Mouse (Mus musculus) testis, adult 2 months (tissue): ENCODE measurements around the gene Rom1. TPM values are rescaled to one million over a fixed set of nuclear protein-coding genes. Genes with fewer than 3 reads are reported as not detected.

ENCODE experiments used
- H3K27ac ChIP-seq: fragments of 200-500 bp; 2 replicates; pipeline ENCODE4 v1.5.1; 2012; ENCODE audit warnings: low read depth, low read length; ENCODE audit not compliant: control insufficient read depth, insufficient read depth
- H3K27me3 ChIP-seq: fragments of 200-500 bp; 2 replicates; pipeline ENCODE4 v1.6.1; 2012; ENCODE audit warnings: mild to moderate bottlenecking, low read length, moderate library complexity; ENCODE audit not compliant: control insufficient read depth, insufficient read depth
- H3K36me3 ChIP-seq: fragments of 200-500 bp; 2 replicates; pipeline ENCODE4 v1.6.1; 2012; ENCODE audit warnings: mild to moderate bottlenecking, low read length; ENCODE audit not compliant: control insufficient read depth, insufficient read depth
- H3K4me1 ChIP-seq: fragments of 200-500 bp; 2 replicates; pipeline ENCODE4 v1.6.1; 2012; ENCODE audit warnings: low read length; ENCODE audit not compliant: control insufficient read depth, insufficient read depth
- H3K4me3 ChIP-seq: fragments of 200-500 bp; 2 replicates; pipeline ENCODE4 v1.5.1; 2012; ENCODE audit warnings: low read depth, mild to moderate bottlenecking, low read length, moderate library complexity, mixed read lengths; ENCODE audit not compliant: control insufficient read depth
- CTCF ChIP-seq: fragments of 200-500 bp; IDR thresholded peaks from 2 replicates; pipeline ENCODE4 v1.5.1; 2012; ENCODE audit warnings: low read depth, mild to moderate bottlenecking, inconsistent platforms, low read length, moderate library complexity; ENCODE audit not compliant: control insufficient read depth, insufficient read depth, insufficient replicate concordance
- POLR2A ChIP-seq: fragments of 200-500 bp; IDR thresholded peaks from 2 replicates; pipeline ENCODE4 v1.6.1; 2012; ENCODE audit warnings: low read depth, mild to moderate bottlenecking, inconsistent platforms, low read length, moderate library complexity; ENCODE audit not compliant: control insufficient read depth
- polyA plus RNA-seq: library from polyadenylated mRNA; depleted of rRNA; stranded (reverse); fragments of >200 nt; gene quantifications from 2 replicates; pipeline ENCODE4 v1.2.3, GENCODE M21; 2012

Gene Rom1
- polyA plus RNA-seq, 1 experiment: 11.6 TPM

DNA sequence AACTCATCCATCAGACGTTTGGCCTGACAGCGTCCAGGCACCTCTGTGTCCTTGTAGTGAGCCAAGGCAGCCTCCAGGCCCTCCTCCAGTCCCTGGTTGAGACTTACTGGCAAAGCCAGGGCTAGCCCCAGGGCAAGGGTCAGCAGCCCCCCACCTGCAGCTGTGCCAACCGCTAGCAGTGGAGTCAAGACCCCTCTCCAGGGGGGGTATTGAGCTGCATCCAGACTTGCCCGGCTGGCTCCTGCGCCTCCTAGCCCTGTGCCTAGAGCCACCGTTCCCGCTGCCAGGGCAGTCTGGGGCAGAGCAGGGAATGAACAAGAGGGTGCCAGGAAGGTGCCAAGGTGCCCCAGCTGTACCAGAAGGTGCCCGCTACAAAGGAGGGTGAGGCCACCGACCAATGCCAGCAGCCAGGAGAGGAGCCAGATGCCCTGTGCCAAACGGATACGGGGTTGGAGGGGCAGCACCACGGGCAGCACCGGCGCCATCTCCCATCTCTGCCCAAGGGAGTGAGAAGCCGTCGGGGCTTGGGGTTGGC lies 400 bp downstream of the Rom1 start:
- no peak for TF ChIP-seq CTCF
- no peak for TF ChIP-seq POLR2A
- Histone ChIP-seq H3K4me1 (peaks cover 15% of the 10 kb centered on the region), H3K27me3 (no peaks in the 10 kb centered on the region), H3K36me3 (no peaks in the 10 kb centered on the region), H3K27ac (peak overlapping the region; percentile 21; the same call in 1 of the 2 replicates), H3K4me3 (peak overlapping the region; percentile 76)

DNA sequence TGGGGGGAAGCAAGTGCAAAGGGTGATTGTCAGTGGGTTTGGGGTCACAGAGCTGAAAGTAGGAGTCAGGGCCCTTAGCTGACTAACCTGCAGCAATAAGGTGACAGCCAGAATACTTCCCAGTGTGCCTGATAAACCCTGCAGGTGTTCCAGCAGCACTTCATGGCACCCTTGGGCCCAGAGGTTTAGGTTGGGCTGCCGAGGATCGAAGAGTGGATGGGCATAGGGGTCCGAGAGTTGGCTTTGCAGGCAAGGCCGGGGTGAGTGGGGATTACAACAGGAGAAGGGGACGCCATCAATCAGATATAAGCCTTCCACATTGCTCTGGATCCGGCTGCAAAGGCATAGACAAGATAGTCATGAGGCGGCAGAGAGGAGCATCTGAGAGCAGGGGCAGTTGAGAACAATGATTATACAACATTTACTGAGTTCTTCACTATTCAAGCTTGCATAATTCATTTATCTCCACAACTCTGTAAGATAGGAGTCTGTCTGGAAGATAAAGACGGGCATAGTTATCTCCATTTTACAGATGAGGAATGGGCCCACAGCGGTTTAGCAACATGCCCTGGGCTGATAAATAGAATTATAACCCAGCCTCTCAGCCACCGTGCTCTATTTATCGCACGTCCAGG lies 1.1 kb downstream of the Rom1 start:
- Histone ChIP-seq H3K27me3 (no peaks in the 10 kb centered on the region), H3K4me1 (peaks cover 15% of the 10 kb centered on the region), H3K36me3 (no peaks in the 10 kb centered on the region), H3K4me3 (no peak overlapping the region), H3K27ac (no peak overlapping the region)
- TF ChIP-seq CTCF: no peak
- TF ChIP-seq POLR2A: no peak

DNA sequence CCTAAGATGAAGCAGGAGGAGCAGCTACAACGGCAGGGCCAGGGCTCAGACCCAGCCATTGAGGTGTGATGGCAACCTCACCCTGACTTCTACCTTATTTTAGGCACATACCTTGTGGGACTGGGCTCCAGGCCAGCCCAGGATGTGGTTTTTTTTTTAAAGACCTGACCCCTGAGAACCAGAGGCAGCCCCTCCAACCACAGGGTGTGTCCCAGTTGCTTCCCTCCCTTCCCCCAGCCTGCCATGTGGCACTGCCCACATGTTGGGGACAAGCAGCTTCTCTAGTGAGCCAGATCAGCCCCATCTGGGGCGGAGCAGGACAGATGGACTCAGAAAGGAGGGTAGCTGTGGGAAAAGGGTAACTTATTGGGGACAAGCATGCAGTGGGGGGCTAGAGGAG lies 2.4 kb downstream of the Rom1 start:
- Histone ChIP-seq H3K27me3 (no peaks in the 10 kb centered on the region), H3K27ac (no peak overlapping the region), H3K36me3 (no peaks in the 10 kb centered on the region), H3K4me1 (peaks cover 15% of the 10 kb centered on the region), H3K4me3 (no peak overlapping the region)
- no peak for TF ChIP-seq POLR2A
- TF ChIP-seq CTCF: no peak

DNA sequence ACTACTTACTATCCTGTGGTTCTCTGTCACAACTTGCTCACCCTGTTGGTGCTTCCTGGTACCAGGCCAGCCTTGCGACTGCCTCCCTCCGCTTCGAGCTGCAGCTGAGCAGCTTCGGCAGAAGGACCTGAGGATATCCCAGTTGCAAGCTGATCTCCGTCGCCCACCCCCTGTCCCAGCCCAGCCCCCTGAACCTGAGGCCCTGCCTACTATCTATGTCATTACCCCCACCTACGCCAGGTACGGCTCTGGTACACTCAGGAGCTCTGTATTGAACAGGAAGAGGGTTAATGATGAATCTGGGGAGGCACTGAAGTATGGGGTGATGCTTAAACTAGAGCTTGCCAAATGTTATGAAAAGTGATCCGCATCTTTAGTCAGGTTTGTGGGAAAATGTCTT lies 7.4 kb downstream of the Rom1 start:
- no peak overlapping the region for H3K4me3 ChIP-seq
- H3K27ac ChIP-seq: no peak overlapping the region
- H3K36me3 ChIP-seq: no peaks in the 10 kb centered on the region
- H3K27me3 ChIP-seq: no peaks in the 10 kb centered on the region
- H3K4me1 ChIP-seq: peaks cover 8% of the 10 kb centered on the region
- TF ChIP-seq CTCF: no peak
- no peak for TF ChIP-seq POLR2A

DNA sequence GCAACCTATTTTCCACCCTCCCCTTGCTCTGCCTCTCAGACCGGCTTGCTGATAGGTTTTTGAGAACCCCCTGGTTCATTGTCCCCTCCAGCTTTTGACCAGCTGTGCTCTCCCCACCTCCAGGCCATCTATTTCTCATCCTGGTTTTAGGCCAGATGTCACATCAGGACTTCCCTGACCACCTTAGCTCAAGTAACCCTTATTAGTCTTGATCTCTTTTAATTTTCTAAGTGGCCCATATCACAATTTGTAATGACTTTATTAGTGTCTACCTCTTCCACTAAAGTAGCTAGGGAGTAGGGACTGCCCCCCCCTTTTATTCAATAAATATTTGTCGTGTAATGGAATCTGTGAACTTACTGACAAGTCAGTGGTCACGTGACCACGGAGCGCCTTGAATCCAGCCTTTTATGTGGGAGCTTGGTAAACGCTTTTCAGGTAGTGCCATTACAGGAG lies 8.3 kb downstream of the Rom1 start:
- TF ChIP-seq CTCF (no peak), POLR2A (no peak)
- H3K36me3 ChIP-seq: no peaks in the 10 kb centered on the region
- H3K27ac ChIP-seq: peak overlapping the region; percentile 24

DNA sequence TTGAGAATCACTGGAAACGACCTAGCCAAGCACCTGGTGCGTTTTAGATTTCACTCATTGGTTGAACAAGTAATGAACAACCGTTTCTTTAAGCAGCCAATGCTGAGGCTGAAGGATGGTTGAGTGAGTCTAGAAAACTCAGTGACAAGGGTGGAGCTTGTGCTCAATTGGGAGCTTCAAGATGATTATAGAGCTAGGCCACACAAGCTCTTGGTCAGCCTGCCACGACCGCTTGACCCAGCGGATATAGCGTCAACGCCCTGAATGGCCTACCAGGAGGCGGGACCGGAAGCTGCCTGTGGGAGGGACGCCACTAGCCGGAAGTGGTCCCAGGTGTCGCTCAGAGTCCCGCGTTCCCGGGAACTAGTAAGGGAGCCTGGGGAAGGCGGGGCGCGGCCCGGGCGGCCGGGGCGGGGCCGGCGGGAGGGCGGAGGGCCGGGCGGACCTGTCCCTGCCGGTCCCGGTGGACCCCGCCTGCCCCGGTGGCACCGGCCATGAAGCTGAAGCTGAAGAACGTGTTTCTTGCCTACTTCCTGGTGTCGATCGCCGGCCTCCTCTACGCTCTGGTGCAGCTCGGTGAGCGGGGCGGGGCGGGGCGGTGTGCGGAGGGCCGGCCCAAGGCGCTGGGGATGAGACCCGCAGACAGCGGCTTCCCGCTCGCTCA lies 9.0 kb downstream of the Rom1 start, which contains the start of gene B3gat3:
Gene B3gat3 (plus strand): TSS at position 302 of the 664 bp plus-strand sequence.
- Histone ChIP-seq H3K4me3 (peak within 1 kb of the TSS; percentile 88), H3K36me3 (peaks cover under 1% of the 10 kb centered on the region; the same call in 1 of the 2 replicates), H3K4me1 (peaks cover 8% of the 10 kb centered on the region), H3K27ac (peak within 1 kb of the TSS; percentile 88), H3K27me3 (no peaks in the 10 kb centered on the region)
- TF ChIP-seq POLR2A (peak; percentile 98), CTCF (no peak)

More for the DNA sequence above, 8.3 kb downstream of the Rom1 start:
- no peaks in the 10 kb centered on the region for H3K27me3 ChIP-seq
- peak overlapping the region; percentile 88 for H3K4me3 ChIP-seq
- H3K4me1 ChIP-seq: peaks cover 8% of the 10 kb centered on the region

DNA sequence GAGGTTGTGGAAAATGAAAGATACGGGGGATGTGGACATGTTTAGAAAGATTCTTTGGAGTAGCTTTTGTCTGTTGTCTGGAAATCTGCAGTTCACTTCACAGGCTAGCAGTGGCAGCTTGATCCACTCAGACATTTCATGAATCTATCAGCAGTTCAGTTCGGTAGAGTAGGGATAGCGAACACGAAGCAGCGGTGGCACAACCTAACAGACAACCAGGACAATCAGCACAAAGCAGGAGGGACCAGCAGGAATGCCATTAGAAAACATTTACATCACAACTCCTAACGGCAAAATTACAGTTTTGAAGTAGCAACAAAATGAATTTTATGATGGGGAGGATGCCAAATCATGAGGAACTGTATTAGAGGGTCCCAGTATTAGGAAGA lies 9.5 kb downstream of the Rom1 start:
- Histone ChIP-seq H3K4me3 (peak overlapping the region; percentile 88; the same call in 1 of the 2 replicates), H3K27ac (peak overlapping the region; percentile 88), H3K36me3 (peaks cover 3% of the 10 kb centered on the region; the same call in 1 of the 2 replicates), H3K4me1 (peaks cover 8% of the 10 kb centered on the region), H3K27me3 (no peaks in the 10 kb centered on the region)
- TF ChIP-seq CTCF: no peak
